Mouse (Mus musculus) induced T-regulatory cell, adult 2 months (primary cell): ENCODE results near the gene Gm29427.
"Not testable (repeated sequence)": the region's sequence is repeated elsewhere in the genome, so short reads cannot be mapped to it uniquely, and the experiment has no call there.

Source experiments
- DNase-seq: peaks from one replicate; pipeline ENCODE4 v3.0.0-alpha.2; 2012; ENCODE audit warnings: low read depth

Gene Gm29427

DNA sequence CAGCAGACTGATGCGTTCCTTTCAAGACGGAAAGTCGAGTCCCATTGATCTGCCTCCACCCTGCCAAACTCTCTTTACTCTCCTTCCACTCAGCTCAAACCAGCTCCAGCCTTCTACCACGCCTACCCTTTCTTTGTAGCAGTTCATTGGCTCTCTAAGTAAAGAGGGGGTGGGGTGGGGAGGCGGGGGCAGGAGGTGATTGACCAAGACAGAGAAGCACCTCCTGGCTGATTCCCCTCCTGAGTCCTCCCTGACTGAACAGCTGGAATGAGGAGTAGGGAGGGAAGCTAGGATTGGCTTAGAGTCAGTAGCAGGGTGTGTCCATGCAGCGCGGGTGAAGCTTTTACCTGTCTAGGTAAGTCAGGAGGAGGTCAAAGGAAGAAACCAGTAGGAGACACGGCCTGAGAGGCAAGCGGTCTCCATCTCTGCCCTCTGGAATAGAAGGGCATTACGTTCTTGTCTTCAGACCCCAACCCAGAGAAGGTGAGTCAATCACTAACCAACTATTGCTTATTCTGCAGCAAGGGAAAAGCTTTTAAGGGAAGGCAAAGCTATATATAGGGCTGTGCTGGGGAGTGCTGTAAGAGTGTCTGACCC lies 16.2 kb upstream of the Gm29427 start, which contains the start of gene AA986860:
Gene AA986860, plus strand, starts transcription at position 236 of the 597 bp plus-strand sequence.
- DNase-seq, result no peak

GRCm38 (mm10) chr1:130729153-130729552 lies 13.6 kb upstream of the Gm29427 start, which contains the start of gene Pfkfb2:
Pfkfb2 (minus strand) TSS chr1:130729253.
- no peak for DNase-seq

DNA sequence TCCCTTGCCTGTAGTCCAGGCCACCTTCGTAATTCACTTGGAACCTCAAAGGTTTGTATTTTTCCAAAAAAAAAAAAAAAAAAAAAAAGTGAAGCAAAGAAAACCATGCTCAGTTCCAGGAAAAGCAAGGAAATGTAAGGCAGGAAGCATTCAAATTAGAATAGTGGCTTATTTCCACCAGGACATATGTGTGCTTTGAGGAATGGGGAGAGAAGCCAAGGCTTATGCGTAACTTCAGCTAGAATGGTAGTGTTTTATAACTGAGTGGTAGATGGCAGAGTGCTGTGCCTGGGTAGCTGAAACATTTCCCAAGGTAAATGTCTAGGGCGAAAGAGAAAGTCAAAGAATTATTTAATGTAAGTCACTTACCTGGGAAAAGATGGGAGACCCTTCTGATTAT lies 13.1 kb upstream of the Gm29427 start:
- DNase-seq, result no peak

GRCm38 (mm10) chr1:130728070-130728469 lies 12.5 kb upstream of the Gm29427 start:
- no peak for DNase-seq

DNA sequence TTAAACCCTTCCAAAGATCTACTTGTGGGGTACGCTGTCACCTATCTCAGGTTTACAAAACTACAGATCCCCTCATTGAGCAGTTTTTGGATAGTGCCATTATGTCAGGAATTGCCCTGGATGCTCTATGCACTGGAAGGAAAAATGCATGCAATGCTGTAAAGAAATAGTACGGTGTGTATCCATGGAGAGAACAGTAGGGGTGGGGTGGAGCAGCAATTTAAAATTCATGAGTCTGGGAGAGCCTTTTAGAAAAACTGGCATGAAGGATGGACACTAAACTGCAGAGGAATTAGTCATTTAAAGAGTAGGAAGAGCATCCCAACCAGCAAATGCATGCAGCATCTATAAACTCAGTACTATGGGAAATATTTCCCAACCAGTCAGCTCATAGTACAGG lies 10.8 kb upstream of the Gm29427 start:
- no peak for DNase-seq

- no peak for DNase-seq
Measured at GRCm38 (mm10) chr1:130724206-130724605, 8.6 kb upstream of the Gm29427 start.

GRCm38 (mm10) chr1:130717291-130717871 lies 1.8 kb upstream of the Gm29427 start, which contains the start of gene Yod1:
Yod1 (plus strand) TSS chr1:130717327.
- peak; percentile 96 for DNase-seq

GRCm38 (mm10) chr1:130716513-130717290 lies 1.1 kb upstream of the Gm29427 start:
- no peak for DNase-seq

GRCm38 (mm10) chr1:130716218-130716512 lies 566 bp upstream of the Gm29427 start:
- no peak for DNase-seq

GRCm38 (mm10) chr1:130714046-130714445 lies 1.6 kb downstream of the Gm29427 start:
- peak; percentile 6 for DNase-seq

- DNase-seq, result no peak
Measured at GRCm38 (mm10) chr1:130710283-130711080, 5.1 kb downstream of the Gm29427 start.

GRCm38 (mm10) chr1:130703613-130704012 lies 12.0 kb downstream of the Gm29427 start:
- DNase-seq, result no peak

GRCm38 (mm10) chr1:130701976-130702375 lies 13.6 kb downstream of the Gm29427 start:
- no peak for DNase-seq

GRCm38 (mm10) chr1:130699937-130700633 lies 15.5 kb downstream of the Gm29427 start:
- DNase-seq, result no peak

DNA sequence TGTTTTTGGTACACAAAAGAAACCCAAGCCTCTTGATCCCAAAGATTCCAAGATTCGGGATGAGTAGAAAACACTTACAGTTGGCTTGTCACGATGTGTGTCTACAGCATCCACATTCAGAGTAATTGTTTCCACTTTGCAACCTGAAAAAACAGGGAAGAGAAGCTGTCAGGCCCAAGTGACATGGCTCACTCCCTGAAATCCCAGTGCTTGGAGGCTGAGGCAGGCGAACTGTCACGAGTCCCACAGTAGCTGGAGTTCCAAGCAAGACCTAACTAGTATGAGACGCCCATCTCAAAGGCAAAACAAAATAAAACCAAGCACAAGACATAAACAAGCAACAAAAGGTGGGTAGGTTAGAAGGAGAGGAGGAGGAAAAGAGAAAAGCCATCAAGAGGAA lies 17.0 kb downstream of the Gm29427 start:
- DNase-seq, result no peak

GRCm38 (mm10) chr1:130683905-130684304 lies 31.7 kb downstream of the Gm29427 start:
- DNase-seq, result no peak

DNA sequence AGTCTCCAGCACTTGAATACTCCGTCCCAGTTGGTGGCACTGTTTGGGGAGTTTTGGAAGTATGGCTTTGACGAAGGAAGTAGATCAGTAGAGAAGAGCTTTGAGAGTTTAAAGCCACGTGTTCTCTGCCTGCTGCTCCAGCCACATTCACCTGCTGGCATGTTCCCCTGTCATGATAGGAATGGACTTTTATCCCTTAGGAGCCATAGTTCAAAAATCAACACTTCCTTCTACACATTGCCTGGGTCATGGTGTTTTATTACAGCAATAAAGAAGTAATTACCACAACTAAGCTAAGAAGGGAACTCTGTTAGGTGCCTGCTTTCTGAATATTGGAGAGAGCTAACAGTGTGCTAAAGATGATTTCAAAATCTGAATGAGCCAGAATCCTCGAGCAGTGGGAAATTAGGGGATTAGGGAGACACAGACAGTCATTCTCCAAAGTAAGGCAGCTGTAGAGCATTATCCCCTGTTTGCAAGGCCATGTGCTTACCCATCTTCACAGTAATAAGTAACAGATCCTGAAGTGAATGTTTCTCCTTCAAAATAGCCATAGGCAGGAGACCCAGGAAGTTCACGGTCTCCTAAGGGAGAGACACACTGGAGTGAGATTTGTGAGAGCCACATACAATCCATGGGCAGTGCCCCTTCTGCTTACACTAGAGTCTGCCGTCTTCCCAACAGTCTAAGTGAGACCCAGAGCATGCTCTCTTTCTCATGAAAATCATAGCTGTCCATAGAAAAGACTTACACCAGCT lies 33.8 kb downstream of the Gm29427 start:
- no peak for DNase-seq

- DNase-seq, result no peak
Measured at GRCm38 (mm10) chr1:130681075-130681474, 34.5 kb downstream of the Gm29427 start.

DNA sequence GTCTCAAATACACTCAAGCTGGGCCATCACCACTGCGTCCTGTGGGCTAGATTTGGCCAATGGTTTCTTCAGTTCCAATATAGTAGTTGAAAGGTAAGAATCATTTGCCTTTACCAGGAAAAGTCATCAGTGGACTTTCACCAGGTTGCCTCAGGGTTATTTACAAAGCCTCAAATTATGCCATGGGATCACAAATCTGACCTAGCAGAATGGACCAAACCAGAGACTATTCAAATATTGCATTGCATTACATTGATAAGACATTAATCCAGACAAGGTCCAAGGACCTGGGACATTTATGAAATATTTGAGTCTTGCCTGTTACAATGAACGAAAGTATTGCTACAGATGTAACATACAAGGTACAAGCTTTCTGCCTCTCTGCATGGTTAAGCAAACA lies 37.0 kb downstream of the Gm29427 start:
- DNase-seq, result no peak

DNA sequence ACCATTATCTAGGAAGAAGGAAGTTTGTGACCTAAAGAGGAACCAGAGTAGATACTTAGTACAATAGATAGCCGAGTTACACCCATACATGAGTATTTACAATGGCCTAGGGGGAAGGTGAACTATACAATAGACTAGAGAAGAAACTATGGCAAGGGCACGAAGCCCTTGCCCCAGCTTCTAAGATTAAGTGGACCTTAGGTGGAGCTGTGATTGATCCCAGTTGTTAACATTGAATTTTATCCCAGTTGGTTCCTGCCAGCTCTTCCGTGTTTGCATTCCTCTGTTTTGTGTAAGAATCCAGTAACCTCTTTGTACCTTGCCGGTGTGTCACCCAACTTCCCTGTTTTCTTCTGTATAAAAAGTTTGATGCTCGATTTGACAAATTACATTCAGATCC lies 52.0 kb downstream of the Gm29427 start:
- not testable (repeated sequence) for DNase-seq

GRCm38 (mm10) chr1:130661454-130661853 lies 54.1 kb downstream of the Gm29427 start, which contains the start of gene C4bp:
C4bp (minus strand) TSS chr1:130661632.
- DNase-seq, result no peak
